Mouse (Mus musculus) E14TG2a.4 (cell line): ENCODE measurements around the gene Grm5.

ENCODE experiments used
- CTCF ChIP-seq: conservative IDR thresholded peaks from 2 replicates; pipeline ENCODE4 v1.5.1; 2014; ENCODE audit warnings: low read length
- NANOG ChIP-seq: IDR thresholded peaks from 2 replicates; pipeline ENCODE4 v1.6.1; 2014; ENCODE audit warnings: borderline replicate concordance, low read length, mixed read lengths
- POU5F1 ChIP-seq: IDR thresholded peaks from 2 replicates; pipeline ENCODE4 v1.6.1; 2014; ENCODE audit warnings: low read length, borderline replicate concordance

DNA sequence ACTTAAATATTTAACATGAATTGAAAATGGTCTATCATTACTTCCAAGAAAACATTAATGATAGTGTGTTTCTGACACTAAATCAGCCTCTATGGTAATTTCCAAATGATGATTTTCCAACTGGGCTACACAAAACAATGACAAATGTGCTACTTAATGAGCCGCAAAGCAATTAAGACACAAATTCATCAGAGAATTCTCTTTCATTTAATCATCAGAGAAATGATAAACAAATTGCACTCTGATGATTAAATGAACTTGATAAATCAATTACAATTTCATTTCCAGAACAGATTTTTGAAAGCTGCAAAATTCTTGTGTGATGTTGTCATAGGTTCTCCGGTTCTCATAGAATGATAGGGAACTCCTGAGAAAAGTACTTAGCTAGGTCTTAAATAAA lies 577.6 kb downstream of the Grm5 start:
- TF ChIP-seq CTCF (no peak), POU5F1 (no peak), NANOG (no peak)
